Mouse (Mus musculus) lung, embryonic 14.5 days (tissue): ENCODE results near the gene Pde4d. TPM values are rescaled to one million over a fixed set of nuclear protein-coding genes. Genes with fewer than 3 reads are reported as not detected.

Source experiments
- ATAC-seq: fragments of 200-750 bp; cut with Nextera tagmentation; 2 replicates; pipeline ENCODE4 v1.8.0; 2017; ENCODE audit warnings: mild to moderate bottlenecking, moderate TSS enrichment, moderate library complexity; ENCODE audit not compliant: insufficient read depth
- DNase-seq: peaks from one replicate; pipeline ENCODE4 v3.0.0-alpha.2; 2015
- H3K27ac ChIP-seq: fragments of 300-500 bp; sonication (generic); 2 replicates; pipeline ENCODE4 v1.5.1; 2014; ENCODE audit warnings: low read depth, mild to moderate bottlenecking, moderate library complexity
- H3K27me3 ChIP-seq: fragments of 300-500 bp; sonication (generic); 2 replicates; pipeline ENCODE4 v1.6.1; 2014; ENCODE audit warnings: low read length, control low read depth; ENCODE audit not compliant: insufficient read depth
- H3K36me3 ChIP-seq: fragments of 300-500 bp; sonication (generic); 2 replicates; pipeline ENCODE4 v1.6.1; 2014; ENCODE audit warnings: control low read depth; ENCODE audit not compliant: insufficient read depth
- H3K4me1 ChIP-seq: fragments of 300-500 bp; sonication (generic); 2 replicates; pipeline ENCODE4 v1.6.1; 2014; ENCODE audit warnings: antibody characterized with exemption, control low read depth; ENCODE audit not compliant: insufficient read depth
- H3K4me2 ChIP-seq: fragments of 300-500 bp; sonication (generic); 2 replicates; pipeline ENCODE4 v1.6.1; 2014; ENCODE audit warnings: mild to moderate bottlenecking
- H3K4me3 ChIP-seq: fragments of 300-500 bp; sonication (generic); 2 replicates; pipeline ENCODE4 v1.5.1; 2014; ENCODE audit warnings: low read depth, low read length
- H3K9ac ChIP-seq: fragments of 300-500 bp; sonication (generic); 2 replicates; pipeline ENCODE4 v1.6.1; 2014
- H3K9me3 ChIP-seq: fragments of 300-500 bp; sonication (generic); 2 replicates; pipeline ENCODE4 v1.6.1; 2016; ENCODE audit warnings: low read depth, low read length, control low read depth
- CTCF ChIP-seq: IDR thresholded peaks from 2 replicates; pipeline ENCODE4 v1.5.1; 2016; ENCODE audit warnings: antibody characterized with exemption, low read depth
- WGBS: fragments of 180-500 bp; shearing (Covaris S2); extraction: QIAGEN DNeasy Blood & Tissue Kit; methylation state at CpG from one replicate; pipeline ENCODE4 v1.1.7; 2014; 5-methylcytosine and 5-hydroxymethylcytosine counted together
- polyA plus RNA-seq: library from polyadenylated mRNA; unstranded; fragments of >200 nt; fragmentation: Nextera tagmentation; extraction: Ambion mirVana; gene quantifications from 2 replicates; pipeline ENCODE4 v1.2.1, GENCODE M21; 2014

The Pde4d gene
- polyA plus RNA-seq, 1 experiment from 2014 or later = 16.2 TPM

DNA sequence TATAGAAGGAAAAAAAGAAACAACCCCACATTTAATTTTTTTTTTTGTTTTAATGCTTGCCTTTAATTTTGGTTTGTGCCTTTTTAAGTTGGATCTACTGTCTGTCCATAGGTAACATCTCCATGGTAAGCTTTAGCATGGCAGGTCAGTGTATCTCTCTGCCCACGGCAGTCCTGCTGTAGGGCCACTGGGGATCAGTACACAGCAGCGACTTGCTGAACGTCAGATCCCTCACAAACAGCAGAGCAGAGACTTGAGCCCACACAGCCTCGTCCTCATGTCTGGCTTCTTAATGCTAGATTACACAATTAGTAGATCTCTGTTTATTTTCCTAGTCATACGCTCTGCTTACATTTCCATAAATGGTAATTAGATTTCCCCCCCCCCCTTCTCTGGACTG lies 782.8 kb downstream of the Pde4d start:
- no peak for DNase-seq
- Histone ChIP-seq H3K9me3 (no peaks in the 10 kb centered on the region), H3K36me3 (no peaks in the 10 kb centered on the region), H3K27me3 (no peaks in the 10 kb centered on the region), H3K4me2 (no peak overlapping the region; the same call in 1 of the 2 replicates), H3K4me1 (peaks cover 7% of the 10 kb centered on the region; the same call in 1 of the 2 replicates), H3K9ac (no peak overlapping the region), H3K27ac (no peak overlapping the region; the same call in 1 of the 2 replicates), H3K4me3 (no peak overlapping the region)
- TF ChIP-seq CTCF = no peak
- no peak for ATAC-seq
- 43% methylated on average over 5 of the region's 5 CpGs for WGBS

DNA sequence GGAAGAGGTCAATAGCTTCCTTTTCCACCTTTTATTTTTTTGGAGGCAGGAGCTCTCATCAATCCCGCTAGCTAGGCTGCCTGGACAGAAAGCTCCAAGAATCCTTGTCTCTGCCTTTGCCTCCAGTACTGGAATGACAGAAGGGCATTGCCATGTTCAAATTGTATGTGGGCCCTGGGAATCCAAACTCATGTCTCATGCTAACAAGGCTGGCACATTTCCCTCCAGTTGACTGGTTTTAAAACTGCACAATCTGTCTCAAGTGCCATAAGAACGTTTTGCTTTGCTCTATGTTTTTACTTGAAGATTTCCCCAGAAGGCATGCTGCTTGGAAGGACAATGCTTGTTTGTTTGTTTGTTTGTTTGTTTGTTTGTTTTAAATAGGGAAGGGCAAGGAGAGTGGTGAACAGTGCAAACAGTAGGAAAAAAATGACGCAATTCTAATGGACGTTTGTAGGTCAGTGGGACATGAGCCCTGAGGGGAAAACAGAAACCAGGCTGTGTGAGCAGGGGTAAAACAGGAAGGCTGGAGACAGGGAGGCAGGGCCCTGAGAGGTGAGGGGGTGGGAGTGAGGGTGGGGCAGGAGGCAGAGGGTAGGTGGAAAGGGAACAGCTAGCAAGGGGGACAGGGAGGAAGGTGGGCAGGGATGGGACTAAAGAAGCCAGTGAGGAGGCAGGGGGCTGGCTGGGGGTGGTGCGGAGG lies 784.3 kb downstream of the Pde4d start:
- Histone ChIP-seq H3K4me1 (peaks cover 7% of the 10 kb centered on the region; the same call in 1 of the 2 replicates), H3K27ac (no peak overlapping the region), H3K9me3 (no peaks in the 10 kb centered on the region), H3K9ac (no peak overlapping the region), H3K27me3 (no peaks in the 10 kb centered on the region), H3K4me3 (no peak overlapping the region), H3K4me2 (no peak overlapping the region), H3K36me3 (no peaks in the 10 kb centered on the region)
- DNase-seq (no peak), ATAC-seq (peak; percentile 21; the same call in 1 of the 2 replicates)
- no peak for TF ChIP-seq CTCF
- 46% methylated on average over 5 of the region's 5 CpGs for WGBS

- H3K4me1 ChIP-seq = peaks cover 5% of the 10 kb centered on the region; the same call in 1 of the 2 replicates
- no peak for TF ChIP-seq CTCF
- H3K36me3 ChIP-seq = no peaks in the 10 kb centered on the region
- no peak overlapping the region for H3K9ac ChIP-seq
- ATAC-seq = no peak
- 67% methylated on average over 4 of the region's 4 CpGs for WGBS
- no peaks in the 10 kb centered on the region for H3K27me3 ChIP-seq
- H3K4me2 ChIP-seq = no peak overlapping the region
- no peak overlapping the region for H3K4me3 ChIP-seq
- no peak overlapping the region for H3K27ac ChIP-seq
- H3K9me3 ChIP-seq = no peaks in the 10 kb centered on the region
- no peak for DNase-seq
These were observed 786.3 kb downstream of the Pde4d start for GRCm38 (mm10) chr13:109236047-109236446.

- H3K4me3 ChIP-seq = no peak overlapping the region
- peak overlapping the region; percentile 69 for H3K27ac ChIP-seq
- H3K9me3 ChIP-seq = no peaks in the 10 kb centered on the region
- WGBS = 45% methylated on average over 4 of the region's 4 CpGs
- DNase-seq (peak; percentile 40), ATAC-seq (no peak)
- no peaks in the 10 kb centered on the region for H3K36me3 ChIP-seq
- H3K27me3 ChIP-seq = no peaks in the 10 kb centered on the region
- no peak for TF ChIP-seq CTCF
- H3K4me2 ChIP-seq = no peak overlapping the region
- no peaks in the 10 kb centered on the region for H3K4me1 ChIP-seq
- H3K9ac ChIP-seq = no peak overlapping the region
These were observed 788.9 kb downstream of the Pde4d start for GRCm38 (mm10) chr13:109238670-109239069.

DNA sequence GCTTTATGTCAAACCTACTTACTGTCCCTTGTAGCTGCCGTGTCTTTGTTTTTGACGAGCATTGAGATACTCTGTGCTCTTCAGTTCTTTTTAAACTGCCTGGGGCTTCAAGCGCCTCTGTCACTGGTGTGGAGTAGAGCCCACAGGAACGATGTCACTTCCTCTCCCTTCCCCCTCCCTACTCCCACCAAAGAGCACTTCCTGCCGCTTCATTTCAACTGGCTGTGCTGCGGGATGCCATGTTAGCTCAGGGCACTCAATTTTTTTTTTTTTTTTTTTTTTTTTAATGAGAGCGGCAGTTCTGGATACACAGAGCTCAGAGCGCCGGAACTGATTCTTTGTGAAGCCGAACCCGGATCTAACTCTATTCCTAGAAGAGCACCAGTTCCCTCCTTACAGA lies 789.5 kb downstream of the Pde4d start:
- Histone ChIP-seq H3K9me3 (no peaks in the 10 kb centered on the region), H3K4me3 (no peak overlapping the region), H3K36me3 (no peaks in the 10 kb centered on the region), H3K4me2 (peak overlapping the region; percentile 19; the same call in 1 of the 2 replicates), H3K4me1 (no peaks in the 10 kb centered on the region), H3K27me3 (no peaks in the 10 kb centered on the region), H3K27ac (peak overlapping the region; percentile 69; the same call in 1 of the 2 replicates), H3K9ac (no peak overlapping the region)
- ATAC-seq (peak; percentile 67), DNase-seq (peak; percentile 71)
- TF ChIP-seq CTCF = no peak
- WGBS = 61% methylated on average over 11 of the region's 11 CpGs

DNA sequence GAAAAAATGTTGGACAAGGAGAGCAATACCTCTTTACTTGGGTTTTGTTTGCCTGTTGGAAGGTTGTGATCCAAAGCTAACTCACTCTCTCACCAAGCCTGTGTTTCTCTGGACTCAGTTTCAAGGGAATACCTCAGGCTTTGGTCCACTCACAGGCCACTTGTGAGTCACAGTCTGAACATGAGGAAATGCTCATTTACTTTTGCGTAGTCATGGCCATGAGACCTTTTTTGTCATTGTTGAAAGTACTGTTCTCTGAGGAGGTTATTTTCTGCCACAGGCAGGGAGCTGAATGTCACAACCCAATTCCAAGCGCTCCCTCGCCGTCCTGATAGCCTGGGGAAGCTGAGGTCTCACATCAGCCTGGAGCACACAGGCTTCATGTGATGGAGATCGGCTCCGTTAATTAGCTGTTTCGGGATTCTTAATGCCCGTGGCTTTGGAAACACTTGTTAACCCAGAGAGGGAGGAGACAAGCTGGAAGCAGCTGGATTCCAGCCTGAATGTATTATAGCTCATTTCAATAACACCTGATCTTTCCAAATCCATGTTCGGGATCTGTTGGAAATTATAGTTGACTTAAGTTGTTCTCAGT lies 792.8 kb downstream of the Pde4d start:
- H3K4me2 ChIP-seq = no peak overlapping the region
- no peaks in the 10 kb centered on the region for H3K4me1 ChIP-seq
- ATAC-seq (no peak), DNase-seq (no peak)
- 65% methylated on average over 9 of the region's 9 CpGs for WGBS
- H3K36me3 ChIP-seq = no peaks in the 10 kb centered on the region
- no peaks in the 10 kb centered on the region for H3K27me3 ChIP-seq
- H3K9ac ChIP-seq = no peak overlapping the region
- H3K9me3 ChIP-seq = no peaks in the 10 kb centered on the region
- H3K27ac ChIP-seq = no peak overlapping the region
- no peak overlapping the region for H3K4me3 ChIP-seq
- no peak for TF ChIP-seq CTCF

GRCm38 (mm10) chr13:109243160-109243559 lies 793.4 kb downstream of the Pde4d start:
- H3K4me1 ChIP-seq = no peaks in the 10 kb centered on the region
- H3K27ac ChIP-seq = no peak overlapping the region
- TF ChIP-seq CTCF = no peak
- no peaks in the 10 kb centered on the region for H3K9me3 ChIP-seq
- peak; percentile 11 for DNase-seq
- no peak for ATAC-seq
- WGBS = 80% methylated on average over 3 of the region's 3 CpGs
- H3K4me3 ChIP-seq = no peak overlapping the region
- H3K9ac ChIP-seq = no peak overlapping the region
- no peaks in the 10 kb centered on the region for H3K36me3 ChIP-seq
- no peak overlapping the region for H3K4me2 ChIP-seq
- no peaks in the 10 kb centered on the region for H3K27me3 ChIP-seq
